Mouse (Mus musculus): ENCODE measurements at regions not wholly inside any gene's neighbourhood (a gene's known extent, or its start where the extent isn't known, plus 50 kb on each side); places are given as distances from the start of the nearest gene placed in this dataset.

- H3K36me3 ChIP-seq (ENCODE audit: control insufficient read depth, insufficient read depth, low read length), result no peaks in the 10 kb centered on the region
- no peak overlapping the region for H3K27ac ChIP-seq (ENCODE audit: control insufficient read depth, insufficient read depth, low read depth, low read length)
- no peaks in the 10 kb centered on the region for H3K4me1 ChIP-seq (ENCODE audit: control insufficient read depth, insufficient read depth, low read length)
- no peaks in the 10 kb centered on the region for H3K27me3 ChIP-seq (ENCODE audit: control insufficient read depth, insufficient read depth, low read length)
- H3K4me3 ChIP-seq (ENCODE audit: control insufficient read depth, low read depth, low read length), result no peak overlapping the region
- no peak for TF ChIP-seq POLR2A (IDR thresholded peaks at IDR 0.05; ENCODE audit: control insufficient read depth, low read depth, low read length)
- no peak for TF ChIP-seq CTCF (IDR thresholded peaks at IDR 0.05; ENCODE audit: control insufficient read depth, insufficient read depth, insufficient replicate concordance, low read depth, low read length)
These were observed 87.7 kb upstream of the Atp1b1 start for GRCm38 (mm10) chr1:164545843-164546242.

GRCm38 (mm10) chr1:164543045-164543803, 85.1 kb upstream of the Atp1b1 start:
- H3K4me3 ChIP-seq (ENCODE audit: control insufficient read depth, low read depth, low read length), result no peak overlapping the region
- TF ChIP-seq POLR2A (IDR thresholded peaks at IDR 0.05; ENCODE audit: control insufficient read depth, low read depth, low read length) (no peak), CTCF (IDR thresholded peaks at IDR 0.05; ENCODE audit: control insufficient read depth, insufficient read depth, insufficient replicate concordance, low read depth, low read length) (no peak)

GRCm38 (mm10) chr1:164541711-164542110, 83.6 kb upstream of the Atp1b1 start:
- TF ChIP-seq POLR2A (IDR thresholded peaks at IDR 0.05; ENCODE audit: control insufficient read depth, low read depth, low read length) (no peak), CTCF (IDR thresholded peaks at IDR 0.05; ENCODE audit: control insufficient read depth, insufficient read depth, insufficient replicate concordance, low read depth, low read length) (no peak)
- H3K27me3 ChIP-seq (ENCODE audit: control insufficient read depth, insufficient read depth, low read length), result no peaks in the 10 kb centered on the region
- no peaks in the 10 kb centered on the region for H3K4me1 ChIP-seq (ENCODE audit: control insufficient read depth, insufficient read depth, low read length)
- H3K4me3 ChIP-seq (ENCODE audit: control insufficient read depth, low read depth, low read length), result no peak overlapping the region
- no peaks in the 10 kb centered on the region for H3K36me3 ChIP-seq (ENCODE audit: control insufficient read depth, insufficient read depth, low read length)
- H3K27ac ChIP-seq (ENCODE audit: control insufficient read depth, insufficient read depth, low read depth, low read length), result no peak overlapping the region

More at GRCm38 (mm10) chr1:164543045-164543803, 85.1 kb upstream of the Atp1b1 start:
- Histone ChIP-seq H3K36me3 (ENCODE audit: control insufficient read depth, insufficient read depth, low read length) (no peaks in the 10 kb centered on the region), H3K4me1 (ENCODE audit: control insufficient read depth, insufficient read depth, low read length) (no peaks in the 10 kb centered on the region), H3K27me3 (ENCODE audit: control insufficient read depth, insufficient read depth, low read length) (no peaks in the 10 kb centered on the region), H3K27ac (ENCODE audit: control insufficient read depth, insufficient read depth, low read depth, low read length) (peak overlapping the region; percentile 1; the same call in 1 of the 2 replicates)

DNA sequence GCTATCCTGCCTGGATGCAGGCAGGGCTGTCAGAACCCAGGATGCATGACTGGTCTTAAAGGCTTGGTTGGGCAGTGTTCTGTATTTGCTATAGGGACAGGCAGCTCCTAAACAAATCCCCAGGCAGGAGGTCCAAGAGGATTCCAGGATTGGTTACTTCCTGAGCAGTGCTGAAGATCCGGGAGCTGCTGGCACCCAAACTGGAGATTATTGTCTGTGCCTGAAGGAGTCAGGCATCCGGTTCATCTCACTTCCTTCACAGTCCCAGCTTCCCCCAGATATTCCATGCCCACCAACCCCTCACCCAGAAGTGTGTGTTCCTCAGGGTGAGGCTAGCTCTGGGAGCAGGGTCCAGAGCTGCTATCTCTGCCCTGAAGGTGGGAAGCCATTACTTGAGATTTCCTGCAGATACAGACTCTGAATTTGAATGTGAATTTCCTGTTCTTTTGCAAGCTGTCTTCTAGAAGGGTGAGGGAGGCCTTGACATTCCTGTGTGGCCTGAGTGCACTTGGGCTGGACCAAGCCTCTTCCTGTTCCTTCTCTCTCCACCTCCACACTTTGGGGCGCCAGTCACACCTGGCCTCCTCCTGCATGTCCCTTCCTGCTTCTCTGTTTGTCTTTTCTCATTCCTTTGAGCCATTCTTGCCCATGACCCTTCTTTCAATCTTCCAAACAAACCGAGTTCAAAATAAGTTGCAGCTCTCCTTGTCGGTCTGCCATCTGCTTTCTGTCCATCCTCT, 80.3 kb upstream of the Atp1b1 start:
- Histone ChIP-seq H3K36me3 (ENCODE audit: control insufficient read depth, insufficient read depth, low read length) (no peaks in the 10 kb centered on the region), H3K4me1 (ENCODE audit: control insufficient read depth, insufficient read depth, low read length) (no peaks in the 10 kb centered on the region), H3K27me3 (ENCODE audit: control insufficient read depth, insufficient read depth, low read length) (no peaks in the 10 kb centered on the region), H3K4me3 (ENCODE audit: control insufficient read depth, low read depth, low read length) (no peak overlapping the region), H3K27ac (ENCODE audit: control insufficient read depth, insufficient read depth, low read depth, low read length) (no peak overlapping the region)
- TF ChIP-seq CTCF (IDR thresholded peaks at IDR 0.05; ENCODE audit: control insufficient read depth, insufficient read depth, insufficient replicate concordance, low read depth, low read length), result no peak
- no peak for TF ChIP-seq POLR2A (IDR thresholded peaks at IDR 0.05; ENCODE audit: control insufficient read depth, low read depth, low read length)

DNA sequence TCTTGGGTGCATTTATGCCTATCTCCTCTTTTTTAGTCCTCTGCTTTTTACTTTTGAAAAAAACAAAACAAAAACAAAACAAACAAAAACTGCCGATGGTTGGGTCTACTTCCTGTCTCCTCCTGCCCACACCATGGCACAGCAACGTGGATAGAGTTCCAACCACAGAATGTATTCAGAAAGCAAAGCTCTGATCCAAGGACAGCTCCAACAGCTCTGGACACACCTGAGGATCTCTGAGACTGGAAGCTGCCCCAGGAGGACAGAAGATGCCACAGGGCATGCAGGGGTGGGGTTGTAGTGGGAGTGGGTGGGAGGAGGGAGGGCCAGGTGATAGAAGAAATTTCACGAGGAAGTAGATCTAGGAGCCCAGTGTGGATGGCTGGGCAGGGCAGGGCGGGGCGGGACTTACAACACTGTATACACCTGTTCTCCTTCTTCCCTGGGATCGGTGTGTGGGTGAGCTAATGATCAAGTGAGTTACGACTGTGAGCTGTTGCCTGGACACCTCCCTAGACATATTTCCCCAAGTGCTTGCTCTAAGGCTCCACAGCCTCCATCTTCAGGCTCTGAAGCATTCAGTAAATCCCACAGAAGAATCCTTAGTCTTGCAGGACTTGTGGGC, 79.3 kb upstream of the Atp1b1 start:
- H3K27me3 ChIP-seq (ENCODE audit: control insufficient read depth, insufficient read depth, low read length), result no peaks in the 10 kb centered on the region
- H3K4me1 ChIP-seq (ENCODE audit: control insufficient read depth, insufficient read depth, low read length), result no peaks in the 10 kb centered on the region
- no peak overlapping the region for H3K27ac ChIP-seq (ENCODE audit: control insufficient read depth, insufficient read depth, low read depth, low read length)
- no peak overlapping the region for H3K4me3 ChIP-seq (ENCODE audit: control insufficient read depth, low read depth, low read length)
- H3K36me3 ChIP-seq (ENCODE audit: control insufficient read depth, insufficient read depth, low read length), result no peaks in the 10 kb centered on the region
- TF ChIP-seq CTCF (IDR thresholded peaks at IDR 0.05; ENCODE audit: control insufficient read depth, insufficient read depth, insufficient replicate concordance, low read depth, low read length) (no peak), POLR2A (IDR thresholded peaks at IDR 0.05; ENCODE audit: control insufficient read depth, low read depth, low read length) (no peak)

GRCm38 (mm10) chr1:164532196-164532595, 74.0 kb upstream of the Atp1b1 start:
- Histone ChIP-seq H3K36me3 (ENCODE audit: control insufficient read depth, insufficient read depth, low read length) (no peaks in the 10 kb centered on the region), H3K27me3 (ENCODE audit: control insufficient read depth, insufficient read depth, low read length) (no peaks in the 10 kb centered on the region), H3K27ac (ENCODE audit: control insufficient read depth, insufficient read depth, low read depth, low read length) (no peak overlapping the region), H3K4me3 (ENCODE audit: control insufficient read depth, low read depth, low read length) (no peak overlapping the region), H3K4me1 (ENCODE audit: control insufficient read depth, insufficient read depth, low read length) (no peaks in the 10 kb centered on the region)
- TF ChIP-seq POLR2A (IDR thresholded peaks at IDR 0.05; ENCODE audit: control insufficient read depth, low read depth, low read length), result no peak
- no peak for TF ChIP-seq CTCF (IDR thresholded peaks at IDR 0.05; ENCODE audit: control insufficient read depth, insufficient read depth, insufficient replicate concordance, low read depth, low read length)

GRCm38 (mm10) chr1:164531741-164532140, 73.6 kb upstream of the Atp1b1 start:
- Histone ChIP-seq H3K36me3 (ENCODE audit: control insufficient read depth, insufficient read depth, low read length) (no peaks in the 10 kb centered on the region), H3K27me3 (ENCODE audit: control insufficient read depth, insufficient read depth, low read length) (no peaks in the 10 kb centered on the region), H3K4me1 (ENCODE audit: control insufficient read depth, insufficient read depth, low read length) (no peaks in the 10 kb centered on the region), H3K27ac (ENCODE audit: control insufficient read depth, insufficient read depth, low read depth, low read length) (no peak overlapping the region), H3K4me3 (ENCODE audit: control insufficient read depth, low read depth, low read length) (no peak overlapping the region)
- TF ChIP-seq POLR2A (IDR thresholded peaks at IDR 0.05; ENCODE audit: control insufficient read depth, low read depth, low read length) (no peak), CTCF (IDR thresholded peaks at IDR 0.05; ENCODE audit: control insufficient read depth, insufficient read depth, insufficient replicate concordance, low read depth, low read length) (no peak)

Measured in testis, adult 2 months (tissue).